Mouse (Mus musculus): ENCODE measurements around the gene Gm13306. TPM values are rescaled to one million over a fixed set of nuclear protein-coding genes. Genes with fewer than 3 reads are reported as not detected.

The Gm13306 gene
- not detected in 2 replicates for total RNA-seq (2023)

DNA sequence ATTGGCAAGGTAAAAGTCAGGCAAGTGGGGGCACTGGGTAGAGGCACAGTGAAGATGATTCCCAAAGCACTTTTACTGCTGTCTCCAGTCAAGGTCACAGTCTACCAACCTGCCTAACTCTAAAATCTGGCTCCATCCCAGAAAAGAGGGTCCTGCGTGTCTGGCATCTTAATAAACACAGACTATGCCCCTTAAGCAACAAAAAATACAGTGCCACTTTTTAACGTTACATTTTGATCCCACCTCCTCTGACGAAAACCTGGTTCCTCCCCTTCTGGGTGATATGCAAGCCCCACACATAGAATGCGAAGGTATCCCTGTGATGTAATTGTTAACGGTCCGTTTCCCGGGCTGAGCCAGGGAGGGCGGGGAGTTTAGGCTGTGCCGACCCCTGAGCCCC is at the start of gene Gm13306:
Gene Gm13306 (plus strand): TSS at position 301 of the 400 bp plus-strand sequence.

DNA sequence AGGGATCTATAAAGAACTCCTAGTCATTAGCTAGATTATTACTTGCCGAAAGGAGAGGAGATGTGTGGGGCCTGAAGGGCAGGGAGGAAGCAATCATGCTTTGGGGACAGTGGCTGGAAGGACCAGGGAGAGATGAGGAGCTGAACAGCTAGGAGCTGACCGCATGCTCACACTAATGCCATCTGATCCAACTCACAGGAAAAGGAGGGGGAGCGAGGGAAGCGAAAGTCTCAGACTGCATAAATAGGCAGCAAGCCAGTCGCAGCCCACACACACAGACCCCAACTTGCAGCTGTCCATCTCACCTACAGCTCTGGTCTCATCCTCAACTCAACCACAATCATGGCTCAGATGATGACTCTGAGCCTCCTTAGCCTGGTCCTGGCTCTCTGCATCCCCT is 38.7 kb upstream of the Gm13306 start, which contains the start of gene Gm13304:
Gene Gm13304 (plus strand): TSS at position 301 of the 400 bp plus-strand sequence.

DNA sequence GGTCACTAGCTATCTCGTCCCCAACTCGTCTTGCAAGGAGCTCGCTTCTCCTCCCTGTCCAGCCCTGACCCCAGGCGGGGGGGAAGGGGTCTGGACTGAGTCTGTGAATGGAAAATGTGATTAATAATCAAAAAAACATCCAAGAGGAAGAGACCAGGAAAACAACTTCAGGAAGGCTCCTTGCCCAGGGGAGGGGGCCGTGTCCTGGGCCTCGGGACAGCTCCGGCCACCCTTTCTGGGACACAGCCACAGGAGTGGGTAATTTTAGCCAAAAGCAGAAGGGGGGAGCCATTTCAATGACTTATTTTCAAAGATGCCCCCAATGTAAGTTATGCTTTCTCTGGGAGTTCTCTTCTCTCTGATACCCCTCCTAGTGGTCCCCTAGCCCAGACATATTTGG is 15.3 kb downstream of the Gm13306 start, which contains the start of gene Gm13305:
Gene Gm13305 (minus strand): TSS at position 101 of the 400 bp plus-strand sequence.

Other genes starting within 250 kb of the Gm13306 start
- gene Gm21541, start 249.8 kb upstream of the Gm13306 start, total RNA-seq (2023) = not detected in 2 replicates
- gene Gm20878, start 211.9 kb upstream of the Gm13306 start, total RNA-seq (2023) = 4.2 TPM in 1 of 2 replicates, not detected in the other
- gene Fam205a4, start 187.4 kb upstream of the Gm13306 start, total RNA-seq (2023) = not detected in 2 replicates
- gene Gm21093, start 118.7 kb upstream of the Gm13306 start, total RNA-seq (2023) = not detected in 2 replicates
- gene Gm3893, start 62.2 kb upstream of the Gm13306 start, total RNA-seq (2023) = not detected in 2 replicates
- gene Gm13304, start 38.6 kb upstream of the Gm13306 start, total RNA-seq (2023) = not detected in 2 replicates
- not detected in 2 replicates for gene Gm13305, start 15.2 kb downstream of the Gm13306 start, total RNA-seq (2023)
- not detected in 2 replicates for gene Gm10600, start 87.2 kb downstream of the Gm13306 start, total RNA-seq (2023)
- gene Ccl21b, start 102.3 kb downstream of the Gm13306 start, total RNA-seq (2023) = not detected in 2 replicates
- not detected in 2 replicates for gene Gm21953, start 140.8 kb downstream of the Gm13306 start, total RNA-seq (2023)
- not detected in 2 replicates for gene Fam205a3, start 164.9 kb downstream of the Gm13306 start, total RNA-seq (2023)